Mouse (Mus musculus): ENCODE measurements around the gene Orm3. TPM values are rescaled to one million over a fixed set of nuclear protein-coding genes. Genes with fewer than 3 reads are reported as not detected.

Orm3 gene
- total RNA-seq, 2 experiments from 2014 or later, result not detected

GRCm38 (mm10) chr4:63342491-63342890 lies 13.5 kb upstream of the Orm3 start:
- TF ChIP-seq CTCF (IDR thresholded peaks at IDR 0.05), result no peak
- Histone ChIP-seq H3K4me3 (no peak overlapping the region), H3K27ac (no peak overlapping the region)
- intact Hi-C loops (cut with DNase I), result no loop called here
- no peak for DNase-seq

- TF ChIP-seq CTCF (IDR thresholded peaks at IDR 0.05), result no peak
- Histone ChIP-seq H3K4me3 (no peak overlapping the region), H3K27ac (no peak overlapping the region)
- no peak for DNase-seq
- intact Hi-C loops (cut with DNase I), result no loop called here
These were observed 12.4 kb upstream of the Orm3 start for GRCm38 (mm10) chr4:63343608-63344007.

GRCm38 (mm10) chr4:63344295-63344694 lies 11.7 kb upstream of the Orm3 start, which contains the start of gene Orm1:
Gene Orm1, plus strand, starts transcription at chr4:63344560.
- intact Hi-C loops (cut with DNase I), result no loop called here
- DNase-seq, result no peak
- no peak within 1 kb of the TSS for H3K4me3 ChIP-seq
- H3K27ac ChIP-seq, result no peak within 1 kb of the TSS
- no peak for TF ChIP-seq CTCF (IDR thresholded peaks at IDR 0.05)

- no peak overlapping the region for H3K27ac ChIP-seq
- TF ChIP-seq CTCF (IDR thresholded peaks at IDR 0.05), result no peak
- H3K4me3 ChIP-seq, result no peak overlapping the region
- intact Hi-C loops (cut with DNase I), result no loop called here
- no peak for DNase-seq
These were observed 10.7 kb upstream of the Orm3 start for GRCm38 (mm10) chr4:63345261-63345660.

- Histone ChIP-seq H3K27ac (no peak overlapping the region), H3K4me3 (no peak overlapping the region)
- no peak for TF ChIP-seq CTCF (IDR thresholded peaks at IDR 0.05)
- DNase-seq, result peak; percentile 8
- intact Hi-C loops (cut with DNase I), result no loop called here
These were observed 9.3 kb upstream of the Orm3 start for GRCm38 (mm10) chr4:63346659-63347058.

- Histone ChIP-seq H3K27ac (no peak overlapping the region), H3K4me3 (no peak overlapping the region)
- TF ChIP-seq CTCF (IDR thresholded peaks at IDR 0.05), result no peak
- peak; percentile 6 for DNase-seq
- intact Hi-C loops (cut with DNase I), result no loop called here
These were observed 7.4 kb upstream of the Orm3 start for GRCm38 (mm10) chr4:63348524-63348923.

- no peak for TF ChIP-seq CTCF (IDR thresholded peaks at IDR 0.05)
- intact Hi-C loops (cut with DNase I), result no loop called here
- DNase-seq, result peak; percentile 57
- Histone ChIP-seq H3K4me3 (no peak overlapping the region), H3K27ac (no peak overlapping the region)
These were observed 1.1 kb downstream of the Orm3 start for GRCm38 (mm10) chr4:63356981-63357570.

GRCm38 (mm10) chr4:63359861-63360260 lies 3.9 kb downstream of the Orm3 start:
- TF ChIP-seq CTCF (IDR thresholded peaks at IDR 0.05), result no peak
- H3K27ac ChIP-seq, result no peak overlapping the region
- no peak overlapping the region for H3K4me3 ChIP-seq
- DNase-seq, result peak; percentile 38
- intact Hi-C loops (cut with DNase I), result no loop called here

GRCm38 (mm10) chr4:63362150-63362549 lies 6.2 kb downstream of the Orm3 start, which contains the start of gene Orm2:
Gene Orm2, plus strand, starts transcription at chr4:63362449.
- Histone ChIP-seq H3K4me3 (no peak within 1 kb of the TSS), H3K27ac (no peak within 1 kb of the TSS)
- intact Hi-C loops (cut with DNase I), result no loop called here
- no peak for TF ChIP-seq CTCF (IDR thresholded peaks at IDR 0.05)
- DNase-seq, result peak; percentile 59

GRCm38 (mm10) chr4:63368577-63368976 lies 12.6 kb downstream of the Orm3 start:
- intact Hi-C loops (cut with DNase I), result loop anchor here (2.0 kb wide), 3 partner anchors 40 to 580 kb away; no protein-coding TSS in a partner anchor
- H3K4me3 ChIP-seq, result no peak overlapping the region
- TF ChIP-seq CTCF (IDR thresholded peaks at IDR 0.05), result no peak
- no peak overlapping the region for H3K27ac ChIP-seq
- peak; percentile 88 for DNase-seq

GRCm38 (mm10) chr4:63370897-63371296 lies 14.9 kb downstream of the Orm3 start:
- no peak for DNase-seq
- H3K27ac ChIP-seq, result no peak overlapping the region
- H3K4me3 ChIP-seq, result no peak overlapping the region
- TF ChIP-seq CTCF (IDR thresholded peaks at IDR 0.05), result no peak
- intact Hi-C loops (cut with DNase I), result no loop called here

- intact Hi-C loops (cut with DNase I), result no loop called here
- TF ChIP-seq CTCF (IDR thresholded peaks at IDR 0.05), result peak; percentile 56
- Histone ChIP-seq H3K27ac (no peak overlapping the region), H3K4me3 (no peak overlapping the region)
- DNase-seq, result no peak
These were observed 15.9 kb downstream of the Orm3 start for GRCm38 (mm10) chr4:63371890-63372289.

- no peak overlapping the region for H3K4me3 ChIP-seq
- intact Hi-C loops (cut with DNase I), result no loop called here
- DNase-seq, result no peak
- no peak for TF ChIP-seq CTCF (IDR thresholded peaks at IDR 0.05)
- H3K27ac ChIP-seq, result no peak overlapping the region
These were observed 17.4 kb downstream of the Orm3 start for GRCm38 (mm10) chr4:63373404-63373803.

GRCm38 (mm10) chr4:63374331-63374730 lies 18.4 kb downstream of the Orm3 start:
- Histone ChIP-seq H3K4me3 (no peak overlapping the region), H3K27ac (no peak overlapping the region)
- no peak for TF ChIP-seq CTCF (IDR thresholded peaks at IDR 0.05)
- DNase-seq, result peak; percentile 43
- intact Hi-C loops (cut with DNase I), result no loop called here
